Mouse (Mus musculus) layer of hippocampus, postnatal 36 days (tissue): ENCODE measurements at regions not wholly inside any gene's neighbourhood (a gene's known extent, or its start where the extent isn't known, plus 50 kb on each side); places are given as distances from the start of the nearest gene placed in this dataset.

ENCODE experiments used
- DNase-seq, 2 experiments: peaks; one replicate each; pipeline ENCODE4 v3.0.0; 2022

DNA sequence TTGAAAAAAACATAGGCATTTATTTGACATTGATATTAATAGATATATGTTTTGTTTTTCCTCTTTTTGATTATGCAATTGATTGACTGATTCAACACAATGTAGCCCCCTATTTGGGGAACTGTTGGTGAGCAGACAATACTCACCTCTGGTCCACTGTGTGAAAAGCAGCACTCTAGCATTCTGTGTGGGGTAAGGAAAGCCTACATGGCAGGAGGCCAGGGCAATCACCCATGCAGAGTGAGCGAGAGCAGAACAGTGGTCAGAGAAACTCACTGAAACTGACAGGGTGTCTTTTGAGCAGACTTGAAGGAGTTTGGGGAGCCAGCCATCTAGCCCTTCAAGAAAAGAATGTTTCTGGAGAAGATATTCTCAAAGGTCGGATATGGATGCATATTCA lies 73.2 kb upstream of the Azi2 start:
- DNase-seq: no peak

- peak; percentile 4 to 5 for DNase-seq
These were observed 73.8 kb upstream of the Azi2 start for GRCm38 (mm10) chr9:117966326-117966989.

- DNase-seq: no peak
These were observed 77.9 kb upstream of the Azi2 start for GRCm38 (mm10) chr9:117962088-117963030.

- no peak for DNase-seq
These were observed 80.5 kb upstream of the Azi2 start for GRCm38 (mm10) chr9:117959845-117960244.

DNA sequence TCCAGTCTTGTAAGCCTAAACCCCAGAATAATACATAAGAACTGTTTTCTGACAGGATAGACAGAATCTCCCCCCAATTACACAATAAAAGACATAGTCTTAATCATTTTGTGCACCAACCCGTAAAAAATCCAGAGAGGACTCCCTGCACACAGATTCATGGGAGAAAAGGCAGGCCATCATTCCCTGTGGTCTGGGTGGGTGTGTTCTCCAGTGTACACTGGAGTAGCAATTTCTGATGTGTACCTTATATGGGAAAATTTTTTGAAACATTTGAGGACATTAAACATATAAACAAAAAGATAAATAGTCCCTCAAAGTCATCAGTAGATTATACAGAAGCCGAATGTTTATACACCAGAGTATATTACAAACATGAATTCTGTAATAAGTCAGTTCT lies 83.1 kb upstream of the Azi2 start:
- no peak for DNase-seq

DNA sequence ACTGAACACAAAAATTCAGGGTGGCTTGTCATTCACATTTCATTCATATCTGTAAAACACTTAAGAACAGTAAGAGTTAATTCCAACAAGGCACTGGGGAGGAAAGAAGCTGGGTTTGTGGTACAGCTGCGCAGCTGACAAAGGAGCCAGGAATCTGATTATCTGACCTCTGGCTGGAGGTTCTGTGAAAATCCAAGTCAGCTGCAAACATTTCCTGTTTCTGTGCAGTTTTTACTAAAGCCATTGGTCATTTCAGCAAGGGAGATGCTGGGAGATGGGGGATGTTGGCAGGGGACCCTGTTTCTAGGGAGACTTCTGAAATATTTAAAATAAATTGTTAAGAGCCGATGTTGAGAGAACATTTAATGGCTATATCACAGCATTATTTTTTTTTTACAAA lies 83.6 kb upstream of the Azi2 start:
- no peak for DNase-seq

- DNase-seq: no peak
These were observed 112.8 kb upstream of the Azi2 start for GRCm38 (mm10) chr9:117927466-117927847.

DNA sequence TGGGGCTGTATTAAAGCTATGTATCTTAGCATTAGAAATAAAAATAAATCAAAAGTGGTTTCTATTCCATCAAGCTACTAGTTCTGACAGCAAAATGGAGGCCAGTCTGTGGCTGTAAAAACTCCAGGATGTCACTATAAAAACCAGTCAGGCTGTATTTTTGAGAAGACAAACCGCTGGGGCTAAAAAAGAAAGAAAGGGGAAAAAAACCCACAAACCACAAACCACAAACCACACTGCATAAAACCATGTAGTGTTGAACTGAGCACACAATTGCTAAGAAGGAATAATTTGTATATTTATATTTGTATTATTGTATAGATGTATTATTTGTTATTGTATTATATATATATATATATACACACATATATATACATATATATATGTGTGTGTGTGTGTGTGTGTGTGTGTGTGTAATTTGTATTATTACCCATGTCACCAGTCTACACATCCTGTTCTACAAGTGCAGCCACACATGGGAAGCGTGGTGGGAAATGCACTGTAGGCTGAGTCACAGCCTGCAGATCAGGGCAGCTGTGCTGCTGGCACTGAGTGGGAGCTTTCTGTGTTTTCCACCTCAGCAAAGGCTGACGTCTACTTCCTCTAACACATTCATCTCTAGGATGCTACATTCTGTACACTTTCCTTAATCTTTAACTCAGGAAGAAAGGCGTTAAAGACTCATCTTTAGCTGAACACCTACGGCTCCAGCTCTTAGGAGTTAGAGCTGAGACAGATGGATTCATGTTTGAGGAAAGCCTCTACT lies 113.4 kb upstream of the Azi2 start:
- no peak for DNase-seq

- DNase-seq: no peak
These were observed 117.3 kb upstream of the Azi2 start for GRCm38 (mm10) chr9:117922992-117923391.

DNA sequence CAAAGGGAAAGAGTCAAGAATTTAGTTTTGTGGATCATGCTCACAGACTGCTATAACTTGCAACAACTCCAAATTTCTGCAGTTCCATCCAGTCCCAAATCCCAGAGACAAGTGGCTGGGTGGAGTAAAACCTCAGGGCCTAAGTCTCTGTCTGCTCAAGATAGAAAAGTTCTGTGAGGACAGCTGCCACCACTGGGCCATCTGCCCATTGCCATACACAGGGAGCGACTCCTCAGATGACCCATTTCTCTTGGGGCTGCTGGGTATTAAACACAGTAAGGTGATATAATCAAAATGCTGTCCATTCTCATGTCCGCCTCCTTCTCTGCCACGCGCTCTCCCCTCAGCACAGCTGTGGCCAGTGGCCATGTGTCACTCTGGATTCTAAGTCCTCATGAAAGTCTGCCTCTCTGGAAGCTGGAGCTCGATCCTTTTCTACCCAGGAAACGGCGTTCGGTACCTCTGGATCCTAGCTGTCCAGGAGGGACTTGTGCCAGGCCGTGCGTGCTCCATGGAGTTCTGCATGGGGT lies 132.3 kb upstream of the Azi2 start:
- DNase-seq: no peak

- no peak for DNase-seq
These were observed 135.1 kb upstream of the Azi2 start for GRCm38 (mm10) chr9:117905045-117905747.

- no peak for DNase-seq
These were observed 135.7 kb upstream of the Azi2 start for GRCm38 (mm10) chr9:117904621-117905020.

GRCm38 (mm10) chr9:117903025-117903424 lies 137.3 kb upstream of the Azi2 start:
- peak in 1 of 2 experiments; percentile 10 for DNase-seq

- DNase-seq: no peak
These were observed 137.9 kb upstream of the Azi2 start for GRCm38 (mm10) chr9:117902239-117902939.

GRCm38 (mm10) chr9:117900631-117901030 lies 139.7 kb upstream of the Azi2 start:
- no peak for DNase-seq

GRCm38 (mm10) chr9:117896517-117896916 lies 143.8 kb upstream of the Azi2 start:
- DNase-seq: no peak

GRCm38 (mm10) chr9:117892601-117893000 lies 147.7 kb upstream of the Azi2 start:
- no peak for DNase-seq

GRCm38 (mm10) chr9:117873172-117873571 lies 167.1 kb upstream of the Azi2 start:
- no peak for DNase-seq

DNA sequence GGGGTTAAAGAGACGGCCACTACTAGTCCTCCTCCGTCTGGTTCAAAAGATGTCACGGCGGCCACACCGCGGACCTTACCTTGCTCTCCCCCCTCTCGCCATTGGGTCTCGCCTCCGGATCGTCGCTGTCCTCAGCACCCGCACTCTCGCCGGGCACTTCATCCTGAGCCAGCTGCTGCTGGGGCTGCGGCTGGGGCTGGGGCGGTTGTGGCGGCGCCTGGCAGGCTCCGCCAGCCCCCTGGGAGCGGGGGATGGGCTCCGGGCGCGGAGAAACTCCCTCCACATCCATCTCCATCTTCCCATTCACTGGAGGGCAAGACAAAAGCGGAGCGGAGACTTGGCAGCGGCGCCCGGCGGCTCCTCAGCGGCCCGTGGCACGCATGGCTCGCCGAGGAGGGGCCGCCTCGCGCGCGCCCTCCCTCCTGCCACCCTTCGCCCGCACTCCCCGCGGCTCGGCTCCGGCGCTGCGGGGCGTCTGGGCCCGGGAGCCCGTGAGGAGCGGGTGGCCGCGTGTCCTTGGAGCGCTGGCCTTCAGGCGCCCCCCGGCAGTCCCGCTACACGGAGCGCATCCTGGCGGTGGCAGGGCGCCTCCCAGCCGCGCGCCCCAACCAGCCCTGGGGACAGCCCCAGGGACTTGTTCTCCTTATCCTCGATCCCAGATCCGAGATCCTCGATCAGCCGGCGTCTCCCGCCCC lies 167.8 kb upstream of the Azi2 start:
- peak; percentile 27 to 36 for DNase-seq

GRCm38 (mm10) chr9:117872021-117872386 lies 168.3 kb upstream of the Azi2 start:
- DNase-seq: peak in 1 of 2 experiments; percentile 5

DNA sequence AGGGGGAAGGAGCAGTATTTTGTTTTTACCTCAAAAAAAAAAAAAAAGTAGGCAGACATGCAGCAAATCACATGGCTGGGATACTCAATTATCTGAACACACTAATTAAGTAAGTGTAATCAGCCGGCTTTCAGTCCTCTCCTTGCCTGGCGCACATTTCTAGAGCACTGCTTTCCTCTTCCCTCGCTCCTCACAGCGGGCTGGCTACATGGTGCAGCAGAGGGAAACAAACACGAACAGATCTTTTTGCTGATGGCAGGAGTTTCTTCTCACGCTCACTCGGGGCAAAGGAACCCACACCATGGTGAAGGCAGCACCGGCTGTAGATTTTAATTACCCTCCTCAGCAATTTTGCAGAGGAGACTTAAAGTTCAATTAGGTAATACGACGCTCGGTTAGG lies 169.7 kb upstream of the Azi2 start:
- DNase-seq: no peak
